Mouse (Mus musculus): ENCODE data around the gene Sema3d.

- TF ChIP-seq GATA1 (IDR thresholded peaks at IDR 0.05; ENCODE audit: borderline replicate concordance, low read length) (no peak), CTCF (IDR thresholded peaks at IDR 0.05; ENCODE audit: low read depth, low read length) (no peak), TAL1 (conservative IDR thresholded peaks at IDR 0.05; ENCODE audit: low read depth, low read length) (no peak), POLR2AphosphoS5 (IDR thresholded peaks at IDR 0.05; ENCODE audit: insufficient replicate concordance, low read depth, low read length) (no peak), GATA2 (IDR thresholded peaks at IDR 0.05; ENCODE audit: borderline replicate concordance, low read depth, low read length) (no peak)
These were observed 251.2 kb downstream of the Sema3d start for GRCm38 (mm10) chr5:12634227-12634980.
